Mouse (Mus musculus): ENCODE results near the gene Bglap. TPM values are rescaled to one million over a fixed set of nuclear protein-coding genes. Genes with fewer than 3 reads are reported as not detected.
"Not testable (repeated sequence)": the region's sequence is repeated elsewhere in the genome, so short reads cannot be mapped to it uniquely, and the experiment has no call there.

Gene Bglap
- polyA plus RNA-seq, 1 experiment from 2014 or later: not detected

GRCm38 (mm10) chr3:88375750-88376626, 8.3 kb downstream of the Bglap start:
- H3K4me1 ChIP-seq (ENCODE audit: control insufficient read depth, insufficient read depth, low read length); H3K27ac ChIP-seq (ENCODE audit: low read length); H3K9ac ChIP-seq (ENCODE audit: low read depth, low read length); H3K36me3 ChIP-seq (ENCODE audit: control insufficient read depth, insufficient read depth, low read length); H3K9me3 ChIP-seq (ENCODE audit: control insufficient read depth, low read length); H3K27me3 ChIP-seq (replicated peaks; ENCODE audit: control insufficient read depth, insufficient read depth, low read length); H3K4me3 ChIP-seq (ENCODE audit: low read length): not testable (repeated sequence)
- ATAC-seq: peak; percentile 96
- WGBS: 8% methylated on average over 17 of the region's 19 CpGs
- peak overlapping the region; percentile 37 for H3K4me2 ChIP-seq (ENCODE audit: low read depth, low read length)

- not testable (repeated sequence) for H3K9me3 ChIP-seq (ENCODE audit: control insufficient read depth, low read length); H3K36me3 ChIP-seq (ENCODE audit: control insufficient read depth, insufficient read depth, low read length); H3K27me3 ChIP-seq (replicated peaks; ENCODE audit: control insufficient read depth, insufficient read depth, low read length); H3K4me2 ChIP-seq (ENCODE audit: low read depth, low read length); H3K9ac ChIP-seq (ENCODE audit: low read depth, low read length); ATAC-seq; H3K27ac ChIP-seq (ENCODE audit: low read length); H3K4me3 ChIP-seq (ENCODE audit: low read length); H3K4me1 ChIP-seq (ENCODE audit: control insufficient read depth, insufficient read depth, low read length)
- 91% methylated on average over 9 of the region's 9 CpGs for WGBS
Measured at GRCm38 (mm10) chr3:88372643-88373042, 11.6 kb downstream of the Bglap start, which contains the start of gene Bglap3. Bglap3 (minus strand) TSS chr3:88372743.

- not testable (repeated sequence) for H3K36me3 ChIP-seq (ENCODE audit: control insufficient read depth, insufficient read depth, low read length); H3K9me3 ChIP-seq (ENCODE audit: control insufficient read depth, low read length); H3K4me2 ChIP-seq (ENCODE audit: low read depth, low read length); H3K9ac ChIP-seq (ENCODE audit: low read depth, low read length); H3K4me3 ChIP-seq (ENCODE audit: low read length); H3K27ac ChIP-seq (ENCODE audit: low read length); ATAC-seq
- Histone ChIP-seq H3K27me3 (replicated peaks; ENCODE audit: control insufficient read depth, insufficient read depth, low read length) (peaks cover 10% of the 10 kb centered on the region), H3K4me1 (ENCODE audit: control insufficient read depth, insufficient read depth, low read length) (peaks cover 14% of the 10 kb centered on the region)
- WGBS: 89% methylated on average over 7 of the region's 7 CpGs
Measured at GRCm38 (mm10) chr3:88368511-88368910, 15.8 kb downstream of the Bglap start.

DNA sequence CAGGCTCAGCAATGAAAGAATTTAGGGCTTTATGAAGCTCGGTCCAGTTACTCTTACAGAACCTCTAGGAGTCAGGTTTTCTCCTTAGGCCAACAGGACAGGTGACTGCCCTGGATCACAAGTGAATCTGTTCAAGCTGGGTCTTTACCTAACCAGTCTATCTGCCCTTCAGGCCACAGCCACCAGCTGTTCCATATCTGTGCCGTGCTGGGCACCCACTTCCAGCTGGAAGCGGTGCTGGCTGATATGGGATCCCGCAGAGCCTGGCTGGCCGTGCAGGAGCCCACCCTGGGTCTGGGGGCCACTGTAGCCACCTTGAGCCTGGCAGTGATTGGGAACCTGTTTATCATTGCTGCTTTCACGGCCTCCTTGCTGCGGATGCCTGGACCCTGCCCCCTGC, 16.7 kb downstream of the Bglap start:
- WGBS: 52% methylated on average over 3 of the region's 7 CpGs
- not testable (repeated sequence) for H3K9me3 ChIP-seq (ENCODE audit: control insufficient read depth, low read length); H3K4me2 ChIP-seq (ENCODE audit: low read depth, low read length); H3K9ac ChIP-seq (ENCODE audit: low read depth, low read length); ATAC-seq; H3K27ac ChIP-seq (ENCODE audit: low read length); H3K4me3 ChIP-seq (ENCODE audit: low read length); H3K36me3 ChIP-seq (ENCODE audit: control insufficient read depth, insufficient read depth, low read length)
- Histone ChIP-seq H3K4me1 (ENCODE audit: control insufficient read depth, insufficient read depth, low read length) (peaks cover 14% of the 10 kb centered on the region), H3K27me3 (replicated peaks; ENCODE audit: control insufficient read depth, insufficient read depth, low read length) (peaks cover 10% of the 10 kb centered on the region)

- ATAC-seq: peak; percentile 76
- not testable (repeated sequence) for H3K9me3 ChIP-seq (ENCODE audit: control insufficient read depth, low read length); H3K36me3 ChIP-seq (ENCODE audit: control insufficient read depth, insufficient read depth, low read length); H3K27ac ChIP-seq (ENCODE audit: low read length); H3K9ac ChIP-seq (ENCODE audit: low read depth, low read length); H3K4me3 ChIP-seq (ENCODE audit: low read length)
- H3K4me2 ChIP-seq (ENCODE audit: low read depth, low read length): peak overlapping the region; percentile 30
- WGBS: 4% methylated on average over 19 of the region's 22 CpGs
- H3K27me3 ChIP-seq (replicated peaks; ENCODE audit: control insufficient read depth, insufficient read depth, low read length): peaks cover 10% of the 10 kb centered on the region
- H3K4me1 ChIP-seq (ENCODE audit: control insufficient read depth, insufficient read depth, low read length): peaks cover 14% of the 10 kb centered on the region
Measured at GRCm38 (mm10) chr3:88366830-88367428, 17.3 kb downstream of the Bglap start.

DNA sequence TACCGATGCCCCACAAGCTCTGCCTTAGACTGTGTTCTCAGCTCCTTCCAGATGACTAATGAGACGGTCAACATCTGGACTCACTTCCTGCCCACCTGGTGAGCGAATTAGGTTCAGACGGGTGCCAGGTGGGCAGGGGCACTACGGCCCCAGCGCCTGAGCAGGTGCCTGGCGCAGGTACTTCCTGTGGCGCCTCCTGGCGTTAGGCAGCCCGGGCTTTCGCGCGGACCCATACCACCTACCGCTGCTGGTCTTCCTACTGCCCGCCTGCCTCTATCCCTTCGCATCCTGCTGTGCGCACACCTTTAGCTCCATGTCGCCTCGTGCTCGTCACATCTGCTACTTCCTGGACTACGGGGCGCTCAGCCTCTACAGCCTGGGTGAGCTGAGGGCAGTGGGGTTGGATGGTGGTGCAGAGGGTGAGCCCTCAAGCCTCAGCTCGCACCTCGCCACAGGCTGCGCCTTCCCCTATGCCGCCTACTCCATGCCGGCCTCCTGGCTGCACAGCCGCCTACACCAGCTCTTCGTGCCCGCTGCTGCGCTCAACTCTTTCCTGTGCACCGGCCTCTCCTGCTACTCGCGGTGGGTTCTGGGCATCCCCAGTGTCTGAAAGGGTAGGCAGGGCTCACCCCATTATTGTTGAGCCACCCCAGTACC, 18.4 kb downstream of the Bglap start:
- Histone ChIP-seq H3K4me1 (ENCODE audit: control insufficient read depth, insufficient read depth, low read length) (peaks cover 14% of the 10 kb centered on the region), H3K36me3 (ENCODE audit: control insufficient read depth, insufficient read depth, low read length) (peaks cover 13% of the 10 kb centered on the region), H3K9ac (ENCODE audit: low read depth, low read length) (no peak overlapping the region), H3K4me3 (ENCODE audit: low read length) (no peak overlapping the region), H3K27me3 (replicated peaks; ENCODE audit: control insufficient read depth, insufficient read depth, low read length) (peaks cover 10% of the 10 kb centered on the region), H3K27ac (ENCODE audit: low read length) (no peak overlapping the region), H3K4me2 (ENCODE audit: low read depth, low read length) (no peak overlapping the region), H3K9me3 (ENCODE audit: control insufficient read depth, low read length) (peaks cover 7% of the 10 kb centered on the region; the same call in 1 of the 2 replicates)
- ATAC-seq: no peak
- 42% methylated on average over 34 of the region's 34 CpGs for WGBS

GRCm38 (mm10) chr3:88364337-88364736, 19.9 kb downstream of the Bglap start, which contains the start of gene Paqr6:
Paqr6 (plus strand) TSS chr3:88364584.
- Histone ChIP-seq H3K9ac (ENCODE audit: low read depth, low read length) (peak within 1 kb of the TSS; percentile 48; the same call in 1 of the 2 replicates), H3K4me3 (ENCODE audit: low read length) (peak within 1 kb of the TSS; percentile 20), H3K27ac (ENCODE audit: low read length) (no peak within 1 kb of the TSS; the same call in 1 of the 2 replicates), H3K4me2 (ENCODE audit: low read depth, low read length) (peak within 1 kb of the TSS; percentile 47), H3K9me3 (ENCODE audit: control insufficient read depth, low read length) (no peaks in the 10 kb centered on the region), H3K27me3 (replicated peaks; ENCODE audit: control insufficient read depth, insufficient read depth, low read length) (peaks cover 10% of the 10 kb centered on the region), H3K4me1 (ENCODE audit: control insufficient read depth, insufficient read depth, low read length) (peaks cover 14% of the 10 kb centered on the region), H3K36me3 (ENCODE audit: control insufficient read depth, insufficient read depth, low read length) (peaks cover 19% of the 10 kb centered on the region)
- peak; percentile 41 for ATAC-seq
- 6% methylated on average over 16 of the region's 16 CpGs for WGBS

DNA sequence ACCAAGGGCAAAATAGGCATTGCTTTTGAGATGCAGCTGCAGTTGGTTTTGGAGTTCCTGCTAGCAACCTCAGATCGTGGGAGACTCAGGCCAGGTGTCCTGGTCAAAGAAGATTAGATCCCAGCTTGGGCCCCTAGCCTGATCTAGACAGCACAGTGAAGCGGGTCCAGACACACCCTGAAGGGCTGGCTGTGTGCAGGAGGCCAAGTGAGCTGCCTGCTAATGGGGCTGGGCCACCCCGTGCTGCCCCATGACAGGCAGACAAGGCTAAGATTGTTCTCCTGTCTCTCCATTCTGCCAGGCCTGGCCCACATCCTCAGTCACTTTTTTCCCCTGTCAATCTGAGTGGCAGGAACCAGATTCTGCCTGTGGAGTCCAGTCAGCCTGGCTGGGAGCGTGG, 20.6 kb downstream of the Bglap start:
- Histone ChIP-seq H3K9ac (ENCODE audit: low read depth, low read length) (no peak overlapping the region), H3K9me3 (ENCODE audit: control insufficient read depth, low read length) (no peaks in the 10 kb centered on the region), H3K27me3 (replicated peaks; ENCODE audit: control insufficient read depth, insufficient read depth, low read length) (peaks cover 10% of the 10 kb centered on the region), H3K4me2 (ENCODE audit: low read depth, low read length) (no peak overlapping the region), H3K36me3 (ENCODE audit: control insufficient read depth, insufficient read depth, low read length) (peaks cover 24% of the 10 kb centered on the region), H3K4me1 (ENCODE audit: control insufficient read depth, insufficient read depth, low read length) (peaks cover 14% of the 10 kb centered on the region), H3K4me3 (ENCODE audit: low read length) (no peak overlapping the region), H3K27ac (ENCODE audit: low read length) (no peak overlapping the region; the same call in 1 of the 2 replicates)
- WGBS: 60% methylated on average over 4 of the region's 4 CpGs
- peak; percentile 71 for ATAC-seq

DNA sequence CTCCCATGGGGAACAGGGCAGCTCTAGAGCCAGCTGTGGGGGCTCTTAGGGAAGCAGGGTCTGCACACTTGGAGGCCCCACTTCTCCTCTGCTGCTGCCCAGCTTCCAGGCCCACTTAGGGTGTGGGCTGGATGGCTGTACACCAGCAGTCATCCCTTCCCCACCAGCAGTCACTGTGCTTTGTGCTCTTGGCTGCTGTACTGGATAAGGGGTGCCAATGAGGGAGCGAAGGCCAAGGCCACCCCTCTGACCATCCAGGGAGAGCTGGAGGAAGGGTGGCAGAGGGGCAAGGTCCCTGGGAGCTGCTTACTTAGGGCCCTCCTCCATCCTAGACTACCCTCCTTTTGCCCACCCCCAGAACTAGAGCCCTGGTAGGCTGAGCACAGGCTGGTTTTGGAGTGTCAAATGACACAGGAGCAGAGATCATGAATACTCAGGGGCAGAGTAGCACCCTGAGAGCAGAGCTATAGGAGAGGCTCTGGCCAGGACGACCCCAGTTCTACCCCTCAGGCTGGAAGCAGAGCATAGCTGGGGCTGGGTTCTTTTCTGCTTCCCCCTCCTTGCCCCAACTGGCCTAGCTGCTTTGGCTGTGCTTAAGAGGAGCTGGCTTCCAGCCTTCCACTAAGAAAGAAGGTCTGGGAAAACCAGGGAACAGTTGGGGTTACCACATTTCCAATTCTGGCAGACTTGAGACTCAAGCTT, 22.5 kb downstream of the Bglap start:
- no peak for ATAC-seq
- peaks cover 37% of the 10 kb centered on the region for H3K36me3 ChIP-seq (ENCODE audit: control insufficient read depth, insufficient read depth, low read length)

More for the DNA sequence above, 22.5 kb downstream of the Bglap start:
- Histone ChIP-seq H3K9ac (ENCODE audit: low read depth, low read length) (no peak overlapping the region), H3K27ac (ENCODE audit: low read length) (no peak overlapping the region), H3K9me3 (ENCODE audit: control insufficient read depth, low read length) (no peaks in the 10 kb centered on the region), H3K4me1 (ENCODE audit: control insufficient read depth, insufficient read depth, low read length) (peaks cover 14% of the 10 kb centered on the region), H3K27me3 (replicated peaks; ENCODE audit: control insufficient read depth, insufficient read depth, low read length) (peaks cover 10% of the 10 kb centered on the region), H3K4me3 (ENCODE audit: low read length) (no peak overlapping the region), H3K4me2 (ENCODE audit: low read depth, low read length) (no peak overlapping the region)
- WGBS: 93% methylated on average over 2 of the region's 2 CpGs

Measured in intestine, embryonic 16.5 days (tissue).